Mouse (Mus musculus) lung, postnatal 0 days (tissue): ENCODE results near the gene Tex9.

Experiments
- CTCF ChIP-seq: IDR thresholded peaks from 2 replicates; pipeline ENCODE4 v1.5.1; 2016; ENCODE audit warnings: antibody characterized with exemption, mild to moderate bottlenecking
- EP300 ChIP-seq: IDR thresholded peaks from 2 replicates; pipeline ENCODE4 v1.6.1; 2016; ENCODE audit warnings: antibody characterized with exemption, mild to moderate bottlenecking, control low read depth

DNA sequence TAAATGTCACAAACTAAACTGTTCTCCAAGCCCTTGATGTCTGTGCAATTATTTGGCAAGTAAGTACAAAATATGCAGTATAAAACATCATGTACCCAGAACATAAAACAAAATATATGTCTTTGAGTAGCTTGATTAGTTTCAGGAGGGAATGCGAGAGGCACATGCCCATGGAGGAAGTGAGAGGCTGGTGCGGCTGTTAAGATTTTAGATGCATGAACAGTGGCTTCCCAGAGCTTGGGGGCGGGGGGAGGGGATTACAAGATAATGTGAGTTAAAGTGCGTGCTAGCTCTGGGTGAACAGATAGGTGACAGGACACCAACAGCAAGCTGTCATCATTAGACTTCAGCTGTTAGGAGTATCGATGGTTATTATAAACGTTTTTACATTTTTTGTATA is 40.9 kb downstream of the Tex9 start:
- TF ChIP-seq EP300 (no peak), CTCF (no peak)
